Comparison of ENCODE assay signal across 9 mouse cellular contexts in genomic region chr1:191420930-191421404, GRCm38 (mm10). TPM values are rescaled to one million over a fixed set of nuclear protein-coding genes. Genes with fewer than 3 reads are reported as not detected.
DNase-seq lines count a peak whose midpoint lies in the region; ATAC-seq and TF ChIP-seq lines count a peak whose summit lies in the region.
"Had no signal": no experiment of that assay in that cellular context is flagged by ENCODE, and none has a peak within 500 bp of the region (broad histone marks: within the 10 kb centered on the region; RNA-seq: fewer than 3 reads in every experiment).

No protein-coding gene starts in this region.

- intact Hi-C loops in left cerebral cortex, postnatal 10 days (cut with DNase I) = no loop called here

- H3K9me3 ChIP-seq in liver, embryonic 16.5 days (replicated peaks; ENCODE audit: control insufficient read depth, low read length) = no peaks in the 10 kb centered on the region
- H3K9me3 ChIP-seq: neural tube, embryonic 12.5 days had no signal

- H3K9ac ChIP-seq in liver, embryonic 16.5 days (ENCODE audit: low read depth, low read length) = peak overlapping the region; percentile 26; the same call in 1 of the 2 replicates
- H3K9ac ChIP-seq: neural tube, embryonic 12.5 days had no signal

- WGBS in liver, embryonic 16.5 days (ENCODE audit: insufficient replicate concordance) = 7% methylated on average over 6 of the region's 6 CpGs
- whole genome bisulfite sequencing in thymus, adult 2 months = 7% methylated on average over 6 of the region's 6 CpGs

- H3K27ac ChIP-seq in liver, embryonic 16.5 days (ENCODE audit: low read length) = peak overlapping the region; percentile 89
- H3K27ac ChIP-seq in thymus, adult 2 months (ENCODE audit: control insufficient read depth, insufficient read depth, low read length) = peak overlapping the region; percentile 96
- H3K27ac ChIP-seq: neural tube, embryonic 12.5 days had no signal

- TF ChIP-seq POLR2A in thymus, adult 2 months (IDR thresholded peaks at IDR 0.05; ENCODE audit: control insufficient read depth, extremely low read depth, insufficient read depth, low read length, poor library complexity) = 0 out of 2 replicates have a peak, but pooled peaks have one; percentile 15

- TF ChIP-seq CTCF in thymus, adult 2 months (IDR thresholded peaks at IDR 0.05; ENCODE audit: borderline replicate concordance, control insufficient read depth, extremely low read depth, insufficient read depth, low read length, poor library complexity) = no peak

- H3K4me1 ChIP-seq in liver, embryonic 16.5 days (ENCODE audit: control insufficient read depth, low read depth, low read length) = peaks cover 22% of the 10 kb centered on the region
- peaks cover 70% of the 10 kb centered on the region for H3K4me1 ChIP-seq in thymus, adult 2 months (replicated peaks; ENCODE audit: control insufficient read depth, insufficient read depth, low read length)

- no peaks in the 10 kb centered on the region for H3K36me3 ChIP-seq in liver, embryonic 16.5 days (ENCODE audit: control insufficient read depth, insufficient read depth)
- no peaks in the 10 kb centered on the region for H3K36me3 ChIP-seq in thymus, adult 2 months (ENCODE audit: control insufficient read depth, insufficient read depth, low read length)
- H3K36me3 ChIP-seq: neural tube, embryonic 12.5 days had no signal

- H3K4me3 ChIP-seq in liver, embryonic 16.5 days (ENCODE audit: low read depth, low read length) = 0 out of 2 replicates have a peak overlapping the region, but pooled peaks have one; percentile 4
- H3K4me3 ChIP-seq in thymus, adult 2 months (ENCODE audit: control insufficient read depth, insufficient read depth, low read length) = peak overlapping the region; percentile 14
- H3K4me3 ChIP-seq: neural tube, embryonic 12.5 days had no signal

- peak; percentile 80 for ATAC-seq in common myeloid progenitor, adult 5-6 weeks (replicated peaks; ENCODE audit: low read depth, poor library complexity, severe bottlenecking)
- peak; percentile 33; the same call in 1 of the 2 replicates for ATAC-seq in liver, embryonic 16.5 days (ENCODE audit: low read depth)

- H3K27me3 ChIP-seq in liver, embryonic 16.5 days (ENCODE audit: control insufficient read depth, insufficient read depth, low read depth, low read length) = no peaks in the 10 kb centered on the region
- H3K27me3 ChIP-seq in thymus, adult 2 months (ENCODE audit: control insufficient read depth, insufficient read depth, low read length) = no peaks in the 10 kb centered on the region
- H3K27me3 ChIP-seq: neural tube, embryonic 12.5 days had no signal

- DNase-seq in ES-CJ7 (ENCODE audit: low read depth, low spot score) = peak; percentile 41
- peak; percentile 69 for DNase-seq in heart, postnatal 4 days
- DNase-seq in thymus, adult 2 months = peak; percentile 83
- no peak for DNase-seq in left cerebral cortex, postnatal 10 days (ENCODE audit: extremely low spot score in 1 of 2, low spot score in 2 of 2)
- no peak for DNase-seq in urinary bladder, postnatal 10 days (ENCODE audit: low spot score)
- no peak for DNase-seq in cerebellum, adult 9-11 months

- peak overlapping the region; percentile 47 for H3K4me2 ChIP-seq in liver, embryonic 16.5 days (ENCODE audit: low read depth, low read length)
- H3K4me2 ChIP-seq: neural tube, embryonic 12.5 days had no signal

RNA-seq across cellular contexts. Expression of gene Ppp2r5a, which starts 17.9 kb away (rescaled TPM):
- total RNA-seq in common myeloid progenitor, adult 5-6 weeks (2017) = 107 and 115 TPM in 2 replicates
- total RNA-seq in heart, postnatal 4 days (2021) = 10 to 100 TPM; 90.7 to 95.0 TPM
- 9.8 and 11.3 TPM in 2 replicates for polyA plus RNA-seq in liver, embryonic 16.5 days (2015; fragmentation: Nextera tagmentation; extraction: Ambion mirVana)
- polyA plus RNA-seq in thymus, adult 2 months (2012; rRNA removed) = 145 and 167 TPM in 2 replicates
- 10 to 100 TPM; 60.5 to 64.3 TPM for total RNA-seq in left cerebral cortex, postnatal 10 days (2021)

Comparison
In these comparisons a context has a peak if more than half of its experiments do, and no peak if none do; other contexts are left out.
1. DNase-seq: peak in ES-CJ7 (single experiment), heart, postnatal 4 days (single experiment) and thymus, adult 2 months (single experiment); none in left cerebral cortex, postnatal 10 days (0 of 2), urinary bladder, postnatal 10 days (single experiment) and cerebellum, adult 9-11 months (single experiment).